Mouse (Mus musculus): Measurements from ENCODE around the gene Cd52.
A peak's percentile ranks its signal among the peaks of the same experiment; 100 is the strongest.

The Cd52 gene

DNA sequence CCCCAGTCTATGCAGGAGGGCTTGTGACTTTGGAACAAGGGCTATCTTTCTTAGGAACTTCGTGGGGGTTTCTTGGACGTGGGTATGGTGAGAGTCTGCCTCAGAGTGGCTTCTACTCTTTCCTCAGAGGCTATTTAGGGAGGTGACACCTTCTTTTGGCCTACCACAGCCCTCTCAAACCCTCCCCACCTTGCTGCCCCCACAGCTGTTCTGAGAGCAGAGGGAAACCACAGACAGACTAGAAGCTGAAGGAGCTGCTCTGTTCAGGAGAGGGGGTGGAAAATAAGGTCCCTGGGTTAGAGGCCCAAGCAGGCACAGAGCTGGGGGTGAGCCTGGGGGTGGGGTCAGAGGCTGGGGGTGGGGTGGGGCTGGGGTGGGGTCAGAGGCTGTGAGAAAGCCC, 51.8 kb downstream of the Cd52 start:
- peak; percentile 50 for DNase-seq

DNA sequence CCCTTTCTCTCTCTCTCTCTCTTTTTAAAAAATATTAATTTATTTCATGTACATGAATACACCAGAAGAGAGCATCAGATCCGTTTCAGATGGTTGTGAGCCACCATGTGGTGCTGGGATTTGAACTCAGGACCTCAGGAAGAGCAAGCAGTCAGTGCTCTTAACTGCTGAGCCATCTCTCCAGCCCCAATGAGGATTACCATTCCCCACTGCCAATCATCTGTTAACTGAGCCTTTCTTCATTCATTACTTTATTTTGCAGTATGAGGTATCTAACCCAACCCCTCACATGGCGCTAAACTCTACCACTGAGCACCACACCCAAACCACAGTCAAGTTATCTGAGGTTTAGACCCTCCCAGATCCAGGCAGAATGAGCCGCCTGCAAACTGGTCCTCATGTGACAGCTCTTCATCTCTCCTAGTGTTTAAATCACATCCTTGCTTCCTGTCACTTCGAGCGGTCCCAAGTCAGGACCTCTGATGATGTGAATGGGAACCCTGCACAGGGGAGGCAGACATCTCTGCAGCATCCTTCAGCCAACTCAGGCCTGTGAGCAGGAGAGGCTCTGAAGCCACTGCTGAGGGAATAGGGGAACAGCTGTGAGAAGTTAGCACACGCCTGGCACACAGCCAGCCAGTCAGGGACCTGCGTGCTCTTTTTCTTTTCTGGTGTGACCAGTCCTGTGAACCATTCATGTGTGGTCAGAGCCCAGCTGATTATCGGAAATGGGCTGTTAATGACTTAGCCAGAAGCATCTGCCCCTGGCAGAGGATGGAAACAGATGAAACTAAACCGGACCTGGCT, 53.4 kb downstream of the Cd52 start:
- peak; percentile 30 for DNase-seq

DNA sequence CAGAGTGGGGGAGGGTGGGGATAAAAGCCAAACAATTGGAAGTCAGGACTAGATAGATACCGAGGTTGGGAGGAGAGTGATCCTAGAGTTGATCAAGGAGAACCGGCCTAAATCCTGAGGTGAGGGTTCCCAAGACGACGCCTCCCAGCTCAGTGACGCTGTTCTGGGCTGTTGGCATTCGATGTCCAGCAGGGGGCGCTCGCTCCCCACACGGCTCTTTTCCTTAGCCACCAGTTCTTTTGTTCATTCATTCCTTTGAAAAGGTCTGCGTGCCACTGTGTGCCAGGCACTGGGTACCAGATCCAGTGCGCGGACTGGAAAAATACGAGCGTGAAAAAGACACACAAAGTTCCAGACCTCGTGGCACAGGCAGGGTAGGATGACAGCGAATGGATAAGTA, 58.9 kb downstream of the Cd52 start:
- peak; percentile 93 for DNase-seq
